Mouse (Mus musculus) 3T3-L1 (cell line): ENCODE data around the gene Sox30.

Experiments used
- DNase-seq: peaks from one replicate; pipeline ENCODE4 v3.0.0-alpha.2; 2015; ENCODE audit warnings: low read depth, low spot score

Sox30 gene

DNA sequence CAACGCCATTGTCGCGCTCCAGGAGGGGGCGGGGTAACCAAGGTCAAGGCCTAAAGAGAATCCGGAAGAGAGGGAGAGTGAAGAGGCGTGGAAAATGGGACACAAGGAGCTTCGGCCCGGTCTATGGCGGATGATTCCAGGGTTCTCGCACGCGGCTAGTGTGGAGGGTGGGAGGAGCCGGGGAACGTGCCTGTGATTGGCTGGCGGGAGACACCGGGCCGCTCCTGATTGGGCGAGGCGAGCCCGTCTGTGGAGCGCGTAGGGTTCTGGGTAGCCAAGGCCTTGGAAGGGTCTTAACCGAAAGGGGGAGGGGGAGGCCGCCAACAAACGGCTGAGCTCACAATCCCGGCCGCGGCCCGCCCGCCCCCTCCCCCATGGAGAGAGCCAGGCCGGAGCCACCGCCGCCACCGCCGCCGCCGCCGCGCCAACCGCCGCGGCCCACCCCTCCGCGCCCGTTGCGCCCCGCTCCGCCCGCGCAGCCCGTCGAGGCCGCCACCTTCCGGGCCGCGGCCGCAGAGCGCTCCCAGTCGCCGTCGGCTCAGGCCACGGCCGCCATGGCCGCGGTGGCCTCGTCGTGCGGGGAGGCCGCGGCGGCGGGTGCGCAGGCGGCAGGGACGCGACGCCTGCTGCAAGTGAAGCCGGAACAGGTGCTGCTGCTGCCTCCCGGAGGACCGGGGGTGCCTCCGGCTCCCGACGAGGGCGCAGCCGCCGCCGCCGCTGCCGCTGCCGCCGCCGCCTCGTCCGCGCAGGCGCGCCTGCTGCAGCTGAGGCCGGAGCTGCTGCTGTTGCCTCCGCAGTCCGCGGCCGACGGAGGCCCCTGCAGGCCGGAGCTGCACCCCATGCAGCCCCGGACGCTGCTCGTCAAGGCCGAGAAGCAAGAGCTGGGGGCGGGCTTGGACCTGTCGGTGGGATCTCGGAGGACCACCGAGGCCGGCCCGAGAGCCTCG is at the start of gene Sox30:
TSS of gene Sox30 (plus strand) at position 365 of the 947 bp plus-strand sequence.
- no peak for DNase-seq

DNA sequence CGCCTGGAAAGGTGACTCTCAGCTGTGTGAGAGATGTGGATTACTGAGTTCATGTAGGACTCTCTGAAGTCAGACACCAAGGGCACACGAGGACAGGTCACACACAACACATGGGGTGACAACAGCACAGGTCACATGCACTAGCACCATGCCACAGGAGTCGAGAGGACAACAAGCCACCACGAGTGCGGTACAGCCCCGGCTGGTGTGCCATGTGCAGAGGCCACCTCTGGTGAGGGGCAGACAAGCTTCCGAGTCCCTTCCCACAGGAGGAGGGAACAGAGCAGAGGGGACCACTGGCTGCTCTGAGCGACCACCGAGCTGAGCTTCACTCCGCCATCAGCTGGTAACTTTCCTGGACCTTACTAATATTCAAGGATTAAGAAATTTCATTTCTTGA is 47.3 kb upstream of the Sox30 start:
- DNase-seq, result no peak

DNA sequence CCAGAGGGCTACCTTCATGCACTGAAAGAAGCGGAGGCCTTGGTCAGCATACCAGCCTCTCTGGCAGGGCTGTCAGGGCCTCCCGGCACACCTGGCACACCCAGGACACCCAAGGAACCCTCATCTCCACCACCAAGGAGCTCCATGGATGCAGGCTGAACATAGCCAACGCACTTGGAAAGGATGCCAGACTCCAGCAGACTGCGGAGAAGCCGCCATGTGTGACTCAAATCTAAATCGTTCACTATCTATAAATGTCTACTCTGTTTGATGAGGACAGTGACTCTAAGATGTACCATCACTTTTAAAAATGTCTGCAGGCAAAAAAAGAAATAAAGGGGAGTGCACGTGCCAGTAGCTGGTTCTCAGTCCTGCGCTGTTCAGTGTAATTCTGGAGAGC is 42.6 kb upstream of the Sox30 start:
- no peak for DNase-seq

DNA sequence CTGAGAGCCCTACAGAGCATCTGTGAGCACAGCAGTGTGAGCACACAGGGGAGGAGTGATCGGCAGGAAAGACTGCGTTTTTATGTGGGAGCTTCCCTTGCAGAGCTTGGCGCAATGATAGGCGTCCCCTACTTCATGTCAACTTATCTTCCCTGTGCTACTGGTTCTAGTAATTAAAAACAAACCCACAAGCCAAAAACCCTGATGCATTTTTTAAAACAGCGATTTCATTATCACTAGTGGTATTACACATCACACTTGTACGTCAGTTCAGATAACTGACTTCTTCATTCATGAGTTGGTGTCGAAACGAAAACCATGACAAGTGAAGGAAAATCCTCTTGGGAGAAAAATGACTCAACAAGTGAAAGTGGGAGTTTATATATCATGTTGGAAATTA is 41.2 kb upstream of the Sox30 start:
- DNase-seq, result peak; percentile 41

DNA sequence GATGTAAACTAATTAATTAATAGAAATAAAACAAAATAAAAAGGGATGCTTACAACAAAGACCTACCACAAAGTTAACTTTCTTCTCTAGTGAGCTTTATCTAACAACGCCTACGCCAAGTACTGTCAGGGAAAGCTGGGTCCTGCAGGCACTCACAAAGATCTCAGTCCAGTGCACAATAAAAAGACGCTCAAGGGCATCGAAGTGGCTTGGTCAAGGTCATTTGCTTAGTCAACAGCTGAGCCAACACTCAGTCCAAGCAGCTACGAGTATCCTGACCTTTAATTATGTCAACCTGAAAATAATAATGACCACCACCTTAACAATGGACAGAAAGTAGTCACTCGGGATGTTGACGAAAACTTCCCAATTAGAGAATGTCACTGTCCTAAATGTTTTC is 37.8 kb upstream of the Sox30 start:
- DNase-seq, result no peak

DNA sequence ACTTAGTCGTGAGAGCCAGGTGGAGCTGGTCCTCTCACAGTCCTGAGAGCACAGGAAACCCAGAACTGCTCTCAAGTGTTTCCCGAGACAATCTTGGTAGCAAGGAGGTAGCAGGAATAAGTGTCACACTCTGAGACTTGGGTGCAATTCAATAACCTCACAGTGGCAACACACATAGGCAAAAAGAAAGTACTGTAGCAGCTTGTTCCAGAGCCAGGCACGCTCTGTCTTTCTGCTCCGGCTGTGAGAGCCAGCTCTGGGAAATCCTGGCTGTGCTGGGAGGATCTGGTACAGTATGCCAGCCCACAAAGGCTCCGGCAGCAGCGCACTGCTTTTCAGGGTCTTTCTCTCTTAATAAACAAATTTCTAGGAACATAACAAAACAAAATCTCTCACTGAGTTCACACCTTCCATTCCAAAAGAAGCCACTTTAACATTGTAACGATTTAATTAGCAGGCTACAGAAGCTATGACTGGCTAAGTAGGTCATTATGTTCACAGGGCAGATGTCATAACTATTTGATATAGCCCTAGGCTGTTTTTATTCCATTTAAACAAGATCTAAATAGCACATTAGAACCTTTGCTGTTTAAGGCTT is 36.9 kb upstream of the Sox30 start:
- DNase-seq, result no peak

DNA sequence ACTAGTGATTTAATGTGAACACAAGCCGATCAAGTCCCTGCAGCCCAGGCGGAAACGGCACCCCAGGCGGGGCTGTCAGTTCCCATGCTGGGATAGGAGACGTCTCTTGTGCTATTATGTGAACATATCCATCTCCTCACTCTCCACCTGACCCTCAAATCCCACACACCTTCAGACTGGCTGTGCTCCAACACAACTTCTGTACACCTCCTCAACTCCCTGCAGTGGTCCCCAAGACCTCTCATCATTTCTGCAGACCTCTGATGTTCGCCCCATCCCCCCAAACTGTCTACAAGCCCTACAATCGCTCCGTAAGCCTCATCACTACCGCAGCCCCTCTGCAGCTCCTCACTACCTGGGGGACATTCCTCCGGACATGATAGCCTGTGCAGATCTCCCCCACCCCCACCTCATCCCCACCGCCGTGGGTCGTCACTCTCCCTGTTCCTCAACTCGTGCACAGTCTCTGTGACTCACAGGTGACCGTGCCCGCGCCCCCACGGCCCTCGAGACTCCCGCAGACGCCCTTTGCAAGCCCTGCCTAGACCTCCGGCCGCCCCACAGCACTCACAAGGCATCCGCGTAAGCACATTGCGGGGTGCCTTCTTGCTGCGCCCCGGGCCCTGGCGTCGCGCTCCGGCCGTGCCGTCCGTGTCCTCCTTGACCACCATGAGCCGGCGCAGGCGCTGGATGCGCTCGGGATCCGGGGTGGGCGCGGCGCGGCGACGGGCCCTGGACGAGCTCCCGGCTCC is 36.0 kb upstream of the Sox30 start:
- DNase-seq, result peak; percentile 16

DNA sequence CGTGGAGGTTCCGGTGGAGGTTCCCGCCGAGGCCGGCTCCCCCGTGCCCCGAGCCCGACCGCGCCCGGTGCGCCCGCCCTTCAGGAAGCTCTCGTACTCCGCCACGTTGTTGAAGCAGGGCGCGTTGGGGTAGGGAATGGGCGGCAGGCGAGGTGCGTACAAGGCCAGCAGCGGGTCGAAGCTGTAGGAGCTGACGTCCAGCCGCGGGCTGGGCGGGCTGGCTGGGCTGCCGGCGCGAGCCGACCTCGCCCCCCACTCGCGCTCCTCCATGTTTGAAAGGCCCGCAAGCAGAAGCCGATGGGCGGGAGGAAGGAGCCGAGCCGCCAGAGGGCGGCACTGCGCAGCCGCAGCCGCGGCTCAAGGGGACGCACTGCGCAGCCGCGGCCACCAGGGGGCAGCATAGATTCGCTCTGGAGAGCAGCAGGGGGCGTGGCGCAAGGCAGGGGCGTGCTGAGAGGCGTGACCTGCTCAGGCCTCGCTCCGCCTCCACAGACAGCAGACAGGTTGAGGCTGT is 35.4 kb upstream of the Sox30 start, which contains the start of gene Lsm11:
TSS of gene Lsm11 (minus strand) at position 293 of the 514 bp plus-strand sequence.
- DNase-seq, result peak; percentile 88

DNA sequence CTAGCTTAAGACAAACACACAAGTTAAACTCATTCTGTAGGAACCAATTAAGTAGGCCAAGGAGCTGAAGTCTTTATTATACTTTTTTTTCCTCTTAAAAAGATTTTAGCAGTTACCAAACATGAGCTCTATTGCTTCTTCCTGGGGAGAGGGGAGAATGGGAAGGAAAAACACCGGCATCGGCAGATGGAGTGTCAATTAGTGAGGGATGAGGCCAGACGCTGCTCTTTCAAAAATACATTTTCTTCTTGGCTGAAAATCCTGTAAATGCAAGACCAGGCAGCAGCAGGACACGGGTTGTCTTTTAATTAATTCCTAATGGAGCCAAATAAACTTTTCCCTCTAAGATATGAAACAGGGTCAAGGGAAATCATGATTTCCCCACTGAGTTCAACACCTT is 33.3 kb upstream of the Sox30 start:
- DNase-seq, result no peak

DNA sequence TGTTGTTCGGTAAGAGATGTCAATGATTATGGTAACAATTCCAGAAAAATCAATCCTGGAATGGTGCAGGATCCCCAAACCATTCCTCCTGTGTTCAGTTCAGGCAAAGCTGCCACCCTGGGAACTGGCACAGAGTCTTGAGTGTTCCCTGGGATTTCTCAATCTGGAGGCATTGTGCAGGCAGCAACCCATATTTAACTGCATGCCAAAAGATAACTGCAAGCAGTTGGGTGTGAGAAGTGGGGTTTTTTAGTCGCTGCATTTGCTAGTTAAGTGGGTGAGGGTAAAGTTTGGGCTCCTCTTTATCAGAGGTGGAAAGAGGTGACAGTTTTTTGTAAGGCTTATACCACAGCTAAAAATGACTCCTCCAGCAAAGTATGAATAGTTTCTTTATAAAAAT is 32.6 kb upstream of the Sox30 start:
- no peak for DNase-seq

DNA sequence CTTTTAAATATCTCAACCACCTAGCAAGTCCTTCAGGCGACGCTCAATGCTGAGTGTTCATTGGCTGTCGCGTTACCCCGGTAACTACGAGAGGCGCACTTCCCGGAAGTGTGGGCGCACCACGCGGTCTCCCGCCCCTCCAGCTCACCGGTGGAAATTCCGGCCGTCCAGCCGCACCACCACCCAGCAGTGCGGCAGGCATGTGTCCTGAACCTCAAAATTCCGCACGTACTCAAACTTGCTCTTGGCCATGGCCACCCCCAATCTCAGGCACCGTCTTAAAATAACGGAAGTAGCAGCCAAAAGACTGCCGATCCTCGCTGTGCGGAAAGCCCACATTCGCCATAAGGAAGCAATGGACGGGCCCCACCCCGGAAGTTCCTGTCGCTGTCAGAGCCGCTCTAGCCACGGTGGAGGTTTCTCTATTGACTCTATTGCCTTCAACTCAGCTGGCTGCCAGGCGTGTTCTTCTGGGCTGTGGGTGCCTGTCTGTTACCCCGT is 24.9 kb upstream of the Sox30 start, which contains the start of gene Thg1l:
TSS of gene Thg1l (minus strand) at position 368 of the 501 bp plus-strand sequence.
- peak; percentile 95 for DNase-seq

DNA sequence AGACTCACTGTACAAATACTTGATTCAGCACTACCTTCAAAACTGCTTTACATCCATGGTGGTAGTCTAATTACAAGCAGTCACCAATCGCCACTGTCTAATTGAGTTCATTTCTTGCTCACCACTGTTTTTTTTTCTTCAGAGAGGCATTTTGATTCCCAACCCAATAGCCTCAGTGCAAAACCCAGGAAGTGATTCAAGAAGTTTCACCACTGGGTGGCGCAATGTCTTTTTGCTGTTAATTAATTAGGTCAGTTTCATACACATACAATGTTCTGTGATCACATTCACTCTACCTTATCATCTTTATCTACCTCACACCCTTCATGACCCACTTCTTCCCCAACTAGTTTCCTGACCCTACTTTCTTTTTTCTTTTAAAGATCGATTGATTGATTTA is 20.5 kb upstream of the Sox30 start:
- peak; percentile 54 for DNase-seq

DNA sequence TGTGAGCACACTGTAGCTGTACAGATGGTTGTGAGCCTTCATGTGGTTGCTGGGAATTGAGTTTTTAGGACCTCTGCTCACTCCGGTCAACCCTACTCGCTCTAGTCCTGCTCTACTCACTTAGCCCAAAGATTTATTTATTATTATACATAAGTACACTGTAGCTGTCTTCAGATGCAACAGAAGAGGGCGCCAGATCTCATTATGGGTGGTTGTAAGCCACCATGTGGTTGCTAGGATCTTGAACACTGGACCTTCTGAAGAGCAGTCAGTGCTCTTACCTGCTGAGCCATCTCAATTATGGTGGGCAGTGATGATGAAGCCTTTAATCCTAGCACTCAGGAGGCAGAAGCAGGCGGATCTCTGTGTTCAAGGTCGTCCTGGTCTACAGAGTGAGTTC is 20.1 kb upstream of the Sox30 start:
- DNase-seq, result peak; percentile 22

DNA sequence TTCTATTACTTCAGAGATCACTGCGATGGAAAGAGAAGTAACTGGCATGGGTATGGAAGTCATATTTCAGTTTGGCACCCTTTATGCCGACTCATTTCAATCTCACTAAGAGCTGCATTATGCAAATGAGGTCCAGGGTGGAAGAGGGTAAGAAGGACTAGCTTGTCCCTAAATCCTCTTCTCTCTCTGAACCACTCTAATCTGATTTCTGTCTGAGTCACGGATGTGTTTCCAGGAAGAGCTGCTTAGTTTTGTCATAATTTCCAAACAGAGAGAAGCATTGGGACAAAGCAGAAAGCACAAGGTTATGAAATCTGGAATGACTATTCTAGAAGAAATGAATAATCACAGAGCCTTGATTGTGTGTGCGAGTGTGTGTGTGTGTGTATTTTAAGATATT is 13.2 kb upstream of the Sox30 start:
- DNase-seq, result no peak

DNA sequence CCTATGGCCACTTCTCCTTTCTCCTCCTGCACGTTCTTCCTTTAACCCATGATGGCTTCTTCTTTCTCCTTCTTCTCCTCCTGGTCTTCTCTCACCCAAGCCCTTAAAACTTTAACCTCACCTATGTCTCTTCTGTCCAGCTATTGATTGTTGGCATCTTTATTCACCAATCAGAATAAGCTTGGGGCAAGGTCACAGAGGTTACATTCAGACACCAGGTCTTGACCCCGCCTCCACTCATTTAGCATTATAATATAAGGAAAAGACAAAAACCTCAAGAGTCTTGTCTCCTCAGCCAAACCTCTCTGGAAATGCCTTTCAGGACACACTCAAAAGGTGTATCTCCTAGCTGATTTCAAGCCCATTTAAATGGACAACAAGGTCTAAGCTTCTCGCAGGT is 11.6 kb upstream of the Sox30 start:
- no peak for DNase-seq

DNA sequence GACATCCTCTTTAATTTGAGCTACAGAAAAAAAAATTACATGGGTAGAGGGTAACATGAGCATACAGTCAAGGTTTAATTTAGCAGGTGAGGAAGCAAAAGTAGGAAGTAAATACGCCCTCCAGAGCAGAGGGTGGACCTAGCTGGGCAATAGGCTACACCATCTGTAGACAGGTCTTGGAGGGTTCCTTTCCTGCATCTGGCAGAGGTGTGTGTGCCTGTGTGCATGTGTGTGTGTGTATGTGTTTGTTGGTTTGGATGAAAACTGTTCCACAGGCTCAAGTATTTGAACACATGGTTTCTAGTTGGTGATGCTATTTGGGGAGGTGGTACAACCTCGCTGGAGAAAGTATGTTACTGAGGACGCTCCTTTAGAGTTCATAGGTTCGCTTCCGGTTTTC is 6.5 kb upstream of the Sox30 start:
- no peak for DNase-seq

DNA sequence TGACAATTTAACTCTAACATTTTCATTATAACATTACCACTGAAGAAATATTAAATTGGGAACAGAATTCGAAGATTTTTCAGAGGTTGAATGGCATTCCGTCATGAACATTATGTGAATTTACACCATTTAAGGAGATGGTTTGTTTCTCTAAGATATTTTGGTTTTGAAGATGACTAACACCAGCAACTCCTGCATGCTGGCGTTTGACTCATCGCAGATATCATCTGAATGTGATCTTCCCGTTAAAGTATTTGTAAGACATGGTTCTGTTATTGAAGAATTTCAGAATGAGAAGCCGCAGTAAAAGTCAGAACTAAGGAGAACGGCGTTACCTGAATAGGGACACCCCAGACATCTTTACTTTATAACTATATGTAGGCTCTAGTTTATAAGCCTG is 5.6 kb upstream of the Sox30 start:
- peak; percentile 64 for DNase-seq

DNA sequence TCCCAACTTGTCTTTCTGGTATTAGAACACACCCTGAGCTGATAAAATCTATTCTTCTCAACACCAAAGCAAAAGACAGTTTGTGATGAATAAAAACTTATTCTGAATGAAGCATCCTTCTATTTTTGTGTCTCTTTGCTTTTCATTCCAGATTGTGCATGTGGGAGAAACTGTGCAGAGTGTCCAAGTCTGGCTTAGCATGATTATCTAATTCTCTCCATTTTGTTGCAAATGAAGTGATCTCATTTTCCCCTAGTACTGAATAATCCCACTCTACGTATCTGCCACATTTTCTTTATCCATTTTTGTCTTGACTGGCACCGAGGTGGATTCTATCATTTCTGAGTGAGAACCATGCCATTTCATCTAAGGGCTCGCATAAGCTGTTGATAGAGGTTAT is 4.0 kb upstream of the Sox30 start:
- no peak for DNase-seq

DNA sequence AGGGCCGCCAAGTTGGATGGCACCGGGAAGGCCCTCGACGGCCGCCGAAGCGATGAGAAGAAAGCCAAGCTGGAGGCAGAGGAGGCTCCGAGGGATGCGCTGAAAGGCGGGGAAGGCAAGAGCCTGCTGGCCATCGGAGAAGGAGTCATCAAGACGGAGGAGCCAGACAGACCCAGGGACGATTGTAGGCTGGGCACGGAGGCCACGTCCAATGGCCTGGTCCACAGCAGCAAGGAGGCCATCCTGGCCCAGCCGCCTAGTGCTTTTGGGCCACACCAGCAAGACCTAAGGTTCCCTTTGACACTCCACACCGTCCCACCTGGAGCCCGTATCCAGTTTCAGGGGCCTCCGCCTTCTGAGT is 763 bp downstream of the Sox30 start:
- no peak for DNase-seq

DNA sequence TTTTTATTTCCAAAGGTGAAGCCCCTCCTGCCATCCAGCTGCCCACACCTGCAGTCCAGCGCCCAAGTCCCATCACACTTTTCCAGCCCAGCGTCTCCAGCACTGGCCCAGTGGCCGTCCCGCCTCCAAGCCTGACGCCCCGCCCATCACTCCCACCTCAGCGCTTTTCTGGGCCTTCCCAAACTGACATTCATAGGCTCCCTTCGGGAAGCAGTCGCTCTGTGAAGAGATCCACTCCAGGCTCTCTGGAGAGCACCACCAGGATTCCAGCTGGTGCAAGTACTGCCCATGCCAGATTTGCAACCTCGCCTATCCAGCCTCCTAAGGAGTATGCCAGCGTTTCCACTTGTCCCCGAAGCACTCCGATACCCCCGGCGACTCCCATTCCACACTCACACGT is 11.5 kb downstream of the Sox30 start:
- DNase-seq, result no peak

DNA sequence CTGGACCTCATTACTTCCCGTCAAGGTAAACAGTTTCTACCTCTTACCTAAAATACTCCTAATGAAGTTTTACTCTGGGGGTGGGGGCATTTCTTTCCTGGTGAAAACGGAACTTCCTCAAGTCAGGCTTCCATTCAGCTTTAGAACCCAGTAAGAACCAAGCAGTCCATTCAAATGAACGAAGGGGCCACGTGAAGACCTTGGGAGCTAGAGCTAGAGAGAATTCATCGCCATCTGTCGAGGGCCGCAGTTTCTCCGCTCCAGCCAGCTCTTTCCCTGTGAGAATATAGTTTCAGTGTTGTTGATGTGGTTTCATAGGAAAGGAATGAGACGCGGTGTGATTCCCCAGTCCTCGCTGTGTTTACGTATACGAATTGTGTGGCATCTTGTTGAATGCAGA is 12.0 kb downstream of the Sox30 start:
- DNase-seq, result no peak

DNA sequence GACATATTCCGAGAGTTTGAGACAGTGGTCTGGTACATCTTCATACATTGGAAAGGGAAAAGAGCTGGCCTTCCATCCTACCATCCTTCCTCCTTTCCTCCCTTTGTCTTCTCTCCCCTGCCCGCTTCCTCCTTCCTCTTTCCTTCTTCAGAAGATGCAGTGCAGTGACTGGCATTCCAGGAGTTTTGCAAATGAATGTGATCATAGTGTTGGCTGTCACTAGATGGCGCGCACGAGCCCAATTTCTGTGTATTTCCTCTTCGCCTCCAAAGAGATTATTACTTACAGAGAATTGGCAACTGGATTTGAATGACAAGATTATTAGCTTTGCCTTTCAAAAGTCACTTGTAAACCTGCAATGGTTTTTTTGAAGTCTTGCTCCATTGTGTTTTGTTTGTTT is 36.0 kb downstream of the Sox30 start:
- peak; percentile 88 for DNase-seq
